Mouse (Mus musculus): ENCODE data around the gene Mybph.

- TF ChIP-seq CTCF (IDR thresholded peaks at IDR 0.05; ENCODE audit: low read depth) = peak; percentile 93
- no peak for TF ChIP-seq EP300 (IDR thresholded peaks at IDR 0.05; ENCODE audit: low read depth)
Measured at GRCm38 (mm10) chr1:134151655-134152412, 41.4 kb upstream of the Mybph start.
